13 mouse cellular contexts compared by ENCODE assay signal in the genomic region with DNA sequence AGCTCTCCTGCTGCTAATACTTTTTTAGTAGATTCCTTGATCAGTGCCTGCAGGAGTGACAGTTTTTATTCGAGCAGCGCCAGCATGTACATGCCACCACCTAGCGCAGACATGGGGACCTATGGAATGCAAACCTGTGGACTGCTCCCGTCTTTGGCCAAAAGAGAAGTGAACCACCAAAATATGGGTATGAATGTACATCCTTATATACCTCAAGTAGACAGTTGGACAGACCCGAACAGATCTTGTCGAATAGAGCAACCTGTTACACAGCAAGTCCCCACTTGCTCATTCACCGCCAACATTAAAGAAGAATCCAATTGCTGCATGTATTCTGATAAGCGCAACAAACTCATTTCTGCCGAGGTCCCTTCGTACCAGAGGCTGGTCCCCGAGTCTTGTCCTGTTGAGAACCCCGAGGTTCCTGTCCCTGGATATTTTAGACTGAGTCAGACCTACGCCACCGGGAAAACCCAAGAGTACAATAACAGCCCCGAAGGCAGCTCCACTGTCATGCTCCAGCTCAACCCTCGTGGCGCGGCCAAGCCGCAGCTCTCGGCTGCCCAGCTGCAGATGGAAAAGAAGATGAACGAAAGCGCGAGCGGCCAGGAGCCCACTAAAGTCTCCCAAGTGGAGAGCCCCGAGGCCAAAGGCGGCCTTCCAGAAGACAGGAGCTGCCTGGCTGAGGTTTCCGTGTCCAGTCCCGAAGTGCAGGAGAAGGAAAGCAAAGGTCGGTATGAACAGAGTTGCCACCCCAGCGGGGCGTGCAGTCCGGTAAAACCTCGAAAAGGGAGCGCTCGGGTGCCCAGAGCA. TPM values are rescaled to one million over a fixed set of nuclear protein-coding genes. Genes with fewer than 3 reads are reported as not detected.
DNase-seq lines count a peak whose midpoint lies in the region; ATAC-seq lines count a peak whose summit lies in the region.
"Had no signal": no experiment of that assay in that cellular context is flagged by ENCODE, and none has a peak within 500 bp of the region (broad histone marks: within the 10 kb centered on the region; RNA-seq: fewer than 3 reads in every experiment).

No protein-coding gene starts in this region.

- no peaks in the 10 kb centered on the region; the same call in 1 of the 2 replicates for H3K4me1 ChIP-seq in hindbrain, embryonic 12.5 days
- H3K4me1 ChIP-seq in hindbrain, embryonic 13.5 days (replicated peaks) = peaks cover 6% of the 10 kb centered on the region; the same call in 1 of the 2 replicates
- 0 out of 2 replicates have a peak, but pooled peaks cover 5% of the 10 kb centered on the region for H3K4me1 ChIP-seq in brown adipose tissue, adult 24 weeks (ENCODE audit: control insufficient read depth, insufficient read depth, insufficient read length, low read length)
- H3K4me1 ChIP-seq in kidney, embryonic 16.5 days (ENCODE audit: insufficient read depth, low read length) = peaks cover 42% of the 10 kb centered on the region
- H3K4me1 ChIP-seq in neural tube, embryonic 13.5 days (replicated peaks) = peaks cover 35% of the 10 kb centered on the region
- H3K4me1 ChIP-seq: liver, embryonic 13.5 days had no signal

- DNase-seq in lung, postnatal 10 days = no peak
- DNase-seq in right cerebral cortex, postnatal 4 days = no peak
- no peak for DNase-seq in spleen, adult 18-20 months
- DNase-seq: liver, embryonic 13.5 days had no signal

- no peak overlapping the region for H3K9ac ChIP-seq in hindbrain, embryonic 12.5 days
- no peak overlapping the region for H3K9ac ChIP-seq in hindbrain, embryonic 13.5 days
- H3K9ac ChIP-seq in kidney, embryonic 16.5 days (replicated peaks; ENCODE audit: low read length) = peak overlapping the region; percentile 92
- H3K9ac ChIP-seq in neural tube, embryonic 13.5 days = peak overlapping the region; percentile 96
- H3K9ac ChIP-seq: heart, embryonic 13.5 days; liver, embryonic 13.5 days had no signal

- H3K27ac ChIP-seq in hindbrain, embryonic 12.5 days = no peak overlapping the region
- H3K27ac ChIP-seq in hindbrain, embryonic 13.5 days = no peak overlapping the region
- H3K27ac ChIP-seq in brown adipose tissue, adult 24 weeks (replicated peaks; ENCODE audit: low read depth, low read length) = no peak overlapping the region
- H3K27ac ChIP-seq in kidney, embryonic 16.5 days (ENCODE audit: low read length) = peak overlapping the region; percentile 98
- H3K27ac ChIP-seq in neural tube, embryonic 13.5 days (replicated peaks) = peak overlapping the region; percentile 79
- H3K27ac ChIP-seq: heart, embryonic 13.5 days; liver, embryonic 13.5 days had no signal

- ATAC-seq in hindbrain, embryonic 12.5 days (ENCODE audit: low FRiP score) = no peak
- ATAC-seq in hindbrain, embryonic 13.5 days (ENCODE audit: low FRiP score) = no peak
- ATAC-seq in kidney, embryonic 16.5 days (ENCODE audit: low FRiP score, low TSS enrichment) = no peak
- peak; percentile 33; the same call in 1 of the 2 replicates for ATAC-seq in neural tube, embryonic 13.5 days (ENCODE audit: low read depth)
- ATAC-seq: inflammation-experienced regulatory T-cells, adult 6 months had no signal

- WGBS in hindbrain, embryonic 12.5 days = 4% methylated on average over 35 of the region's 35 CpGs
- 6% methylated on average over 35 of the region's 35 CpGs for WGBS in hindbrain, embryonic 13.5 days
- 2% methylated on average over 35 of the region's 35 CpGs for WGBS in kidney, embryonic 16.5 days
- 2% methylated on average over 35 of the region's 35 CpGs for WGBS in neural tube, embryonic 13.5 days

- H3K9me3 ChIP-seq in hindbrain, embryonic 12.5 days (replicated peaks) = 0 out of 2 replicates have a peak, but pooled peaks cover 3% of the 10 kb centered on the region
- H3K9me3 ChIP-seq in hindbrain, embryonic 13.5 days = no peaks in the 10 kb centered on the region
- no peaks in the 10 kb centered on the region for H3K9me3 ChIP-seq in kidney, embryonic 16.5 days (ENCODE audit: low read length)
- H3K9me3 ChIP-seq in neural tube, embryonic 13.5 days = no peaks in the 10 kb centered on the region
- H3K9me3 ChIP-seq: heart, embryonic 13.5 days; liver, embryonic 13.5 days had no signal

- H3K36me3 ChIP-seq in hindbrain, embryonic 12.5 days = no peaks in the 10 kb centered on the region
- no peaks in the 10 kb centered on the region for H3K36me3 ChIP-seq in hindbrain, embryonic 13.5 days
- H3K36me3 ChIP-seq in kidney, embryonic 16.5 days (ENCODE audit: insufficient read depth, low read length) = no peaks in the 10 kb centered on the region; the same call in 1 of the 2 replicates
- no peaks in the 10 kb centered on the region for H3K36me3 ChIP-seq in neural tube, embryonic 13.5 days
- H3K36me3 ChIP-seq: heart, embryonic 13.5 days; liver, embryonic 13.5 days had no signal

- H3K4me3 ChIP-seq in hindbrain, embryonic 12.5 days = 0 out of 2 replicates have a peak overlapping the region, but pooled peaks have one; percentile 1
- H3K4me3 ChIP-seq in hindbrain, embryonic 13.5 days = no peak overlapping the region
- peak overlapping the region; percentile 8; the same call in 1 of the 2 replicates for H3K4me3 ChIP-seq in brown adipose tissue, adult 24 weeks (ENCODE audit: insufficient read depth, low read depth, low read length)
- peak overlapping the region; percentile 82 for H3K4me3 ChIP-seq in kidney, embryonic 16.5 days (ENCODE audit: low read length)
- H3K4me3 ChIP-seq in neural tube, embryonic 13.5 days = peak overlapping the region; percentile 61
- H3K4me3 ChIP-seq: liver, embryonic 13.5 days; myocyte had no signal

- H3K4me2 ChIP-seq in hindbrain, embryonic 12.5 days (replicated peaks) = no peak overlapping the region
- H3K4me2 ChIP-seq in hindbrain, embryonic 13.5 days = no peak overlapping the region
- H3K4me2 ChIP-seq in kidney, embryonic 16.5 days (replicated peaks; ENCODE audit: low read depth, low read length) = peak overlapping the region; percentile 80
- peak overlapping the region; percentile 67 for H3K4me2 ChIP-seq in neural tube, embryonic 13.5 days
- H3K4me2 ChIP-seq: liver, embryonic 13.5 days had no signal

- H3K27me3 ChIP-seq in hindbrain, embryonic 12.5 days = peaks cover 95% of the 10 kb centered on the region
- peaks cover 95% of the 10 kb centered on the region for H3K27me3 ChIP-seq in hindbrain, embryonic 13.5 days
- peaks cover 3% of the 10 kb centered on the region; the same call in 1 of the 2 replicates for H3K27me3 ChIP-seq in kidney, embryonic 16.5 days (ENCODE audit: insufficient read depth, low read length)
- peaks cover 97% of the 10 kb centered on the region for H3K27me3 ChIP-seq in neural tube, embryonic 13.5 days

RNA-seq across cellular contexts. Expression of gene Hoxd10, which starts 0.5 kb away (rescaled TPM):
- not detected in 2 replicates for polyA plus RNA-seq in hindbrain, embryonic 12.5 days (2016; fragmentation: Nextera tagmentation; extraction: Ambion mirVana)
- not detected in 2 replicates for polyA plus RNA-seq in hindbrain, embryonic 13.5 days (2015; fragmentation: Nextera tagmentation; extraction: Ambion mirVana)
- not detected in 2 replicates for polyA plus RNA-seq in brown adipose tissue, adult 24 weeks (2012; ENCODE audit: insufficient read depth, insufficient read length, missing spikeins)
- 33.5 and 38.5 TPM in 2 replicates for polyA plus RNA-seq in kidney, embryonic 16.5 days (2015; fragmentation: Nextera tagmentation; extraction: Ambion mirVana)
- 87.2 and 132 TPM in 2 replicates for polyA plus RNA-seq in neural tube, embryonic 13.5 days (2015; fragmentation: Nextera tagmentation; extraction: Ambion mirVana)
- polyA plus RNA-seq: cortical plate, adult 2 months; inflammation-experienced regulatory T-cells, adult 6 months; liver, embryonic 13.5 days; myocyte had no signal

RNA-seq across cellular contexts. Expression of gene Hoxd9, which starts 5.3 kb away (rescaled TPM):
- 0.10 TPM in 1 of 2 replicates, not detected in the other for polyA plus RNA-seq in hindbrain, embryonic 12.5 days (2016; fragmentation: Nextera tagmentation; extraction: Ambion mirVana)
- polyA plus RNA-seq in hindbrain, embryonic 13.5 days (2015; fragmentation: Nextera tagmentation; extraction: Ambion mirVana) = not detected in 2 replicates
- 1.9 TPM in 1 of 2 replicates, not detected in the other for polyA plus RNA-seq in brown adipose tissue, adult 24 weeks (2012; ENCODE audit: insufficient read depth, insufficient read length, missing spikeins)
- 38.2 and 38.4 TPM in 2 replicates for polyA plus RNA-seq in kidney, embryonic 16.5 days (2015; fragmentation: Nextera tagmentation; extraction: Ambion mirVana)
- 27.7 and 42.7 TPM in 2 replicates for polyA plus RNA-seq in neural tube, embryonic 13.5 days (2015; fragmentation: Nextera tagmentation; extraction: Ambion mirVana)
- polyA plus RNA-seq: cortical plate, adult 2 months; heart, embryonic 13.5 days; inflammation-experienced regulatory T-cells, adult 6 months; liver, embryonic 13.5 days; myocyte had no signal

RNA-seq across cellular contexts. Expression of gene Hoxd8, which starts 12.2 kb away (rescaled TPM):
- 0.14 and 0.46 TPM in 2 replicates for polyA plus RNA-seq in hindbrain, embryonic 12.5 days (2016; fragmentation: Nextera tagmentation; extraction: Ambion mirVana)
- polyA plus RNA-seq in hindbrain, embryonic 13.5 days (2015; fragmentation: Nextera tagmentation; extraction: Ambion mirVana) = 0.79 and 1.5 TPM in 2 replicates
- 7.4 and 10.4 TPM in 2 replicates for polyA plus RNA-seq in brown adipose tissue, adult 24 weeks (2012; ENCODE audit: insufficient read depth, insufficient read length, missing spikeins)
- 41.0 and 45.6 TPM in 2 replicates for polyA plus RNA-seq in kidney, embryonic 16.5 days (2015; fragmentation: Nextera tagmentation; extraction: Ambion mirVana)
- polyA plus RNA-seq in neural tube, embryonic 13.5 days (2015; fragmentation: Nextera tagmentation; extraction: Ambion mirVana) = 17.4 and 22.8 TPM in 2 replicates
- polyA plus RNA-seq: cortical plate, adult 2 months; inflammation-experienced regulatory T-cells, adult 6 months; myocyte had no signal

RNA-seq across cellular contexts. Expression of gene Hoxd11, which starts 12.8 kb away (rescaled TPM):
- polyA plus RNA-seq in hindbrain, embryonic 12.5 days (2016; fragmentation: Nextera tagmentation; extraction: Ambion mirVana) = not detected in 2 replicates
- polyA plus RNA-seq in hindbrain, embryonic 13.5 days (2015; fragmentation: Nextera tagmentation; extraction: Ambion mirVana) = not detected in 2 replicates
- polyA plus RNA-seq in brown adipose tissue, adult 24 weeks (2012; ENCODE audit: insufficient read depth, insufficient read length, missing spikeins) = not detected in 2 replicates
- 13.9 and 17.9 TPM in 2 replicates for polyA plus RNA-seq in kidney, embryonic 16.5 days (2015; fragmentation: Nextera tagmentation; extraction: Ambion mirVana)
- polyA plus RNA-seq in neural tube, embryonic 13.5 days (2015; fragmentation: Nextera tagmentation; extraction: Ambion mirVana) = 4.0 and 6.5 TPM in 2 replicates
- polyA plus RNA-seq: cortical plate, adult 2 months; heart, embryonic 13.5 days; liver, embryonic 13.5 days; myocyte had no signal

RNA-seq across cellular contexts. Expression of gene Hoxd12, which starts 17.4 kb away (rescaled TPM):
- polyA plus RNA-seq in hindbrain, embryonic 12.5 days (2016; fragmentation: Nextera tagmentation; extraction: Ambion mirVana) = not detected in 2 replicates
- polyA plus RNA-seq in hindbrain, embryonic 13.5 days (2015; fragmentation: Nextera tagmentation; extraction: Ambion mirVana) = not detected in 2 replicates
- not detected in 2 replicates for polyA plus RNA-seq in brown adipose tissue, adult 24 weeks (2012; ENCODE audit: insufficient read depth, insufficient read length, missing spikeins)
- 4.5 and 4.7 TPM in 2 replicates for polyA plus RNA-seq in kidney, embryonic 16.5 days (2015; fragmentation: Nextera tagmentation; extraction: Ambion mirVana)
- 0.50 and 1.7 TPM in 2 replicates for polyA plus RNA-seq in neural tube, embryonic 13.5 days (2015; fragmentation: Nextera tagmentation; extraction: Ambion mirVana)
- polyA plus RNA-seq: cortical plate, adult 2 months; heart, embryonic 13.5 days; inflammation-experienced regulatory T-cells, adult 6 months; liver, embryonic 13.5 days; myocyte had no signal

Comparison
In these comparisons a context has a peak if more than half of its experiments do, and no peak if none do; other contexts are left out.
1. H3K27ac ChIP-seq: peak in kidney, embryonic 16.5 days (single experiment) and neural tube, embryonic 13.5 days (single experiment); none in hindbrain, embryonic 12.5 days (single experiment), hindbrain, embryonic 13.5 days (single experiment) and brown adipose tissue, adult 24 weeks (single experiment).
2. H3K4me2 ChIP-seq: peak in kidney, embryonic 16.5 days (single experiment) and neural tube, embryonic 13.5 days (single experiment); none in hindbrain, embryonic 12.5 days (single experiment) and hindbrain, embryonic 13.5 days (single experiment).
3. H3K9ac ChIP-seq: peak in kidney, embryonic 16.5 days (single experiment) and neural tube, embryonic 13.5 days (single experiment); none in hindbrain, embryonic 12.5 days (single experiment) and hindbrain, embryonic 13.5 days (single experiment).
4. RNA of gene Hoxd10, which starts 0.5 kb away (polyA plus RNA-seq): 87.2 to 132 TPM in neural tube, embryonic 13.5 days and 33.5 to 38.5 TPM in kidney, embryonic 16.5 days; not detected in hindbrain, embryonic 13.5 days, not detected in hindbrain, embryonic 12.5 days and not detected in brown adipose tissue, adult 24 weeks; every median in the first group is over 10 times any median in the second.